Mouse (Mus musculus): Measurements from ENCODE around the gene Adap2.
"Not testable (repeated sequence)": the region's sequence is repeated elsewhere in the genome, so short reads cannot be mapped to it uniquely, and the experiment has no call there.

Adap2 gene

GRCm38 (mm10) chr11:80153857-80154495 is at the start of gene Adap2:
Gene Adap2 (plus strand): TSS chr11:80154105.
- peak; percentile 92 for DNase-seq (ENCODE audit: low read depth, low spot score)

GRCm38 (mm10) chr11:80104407-80104806 is 49.5 kb upstream of the Adap2 start:
- DNase-seq (ENCODE audit: low read depth, low spot score): no peak

GRCm38 (mm10) chr11:80116411-80116810 is 37.5 kb upstream of the Adap2 start:
- DNase-seq (ENCODE audit: low read depth, low spot score): no peak

- DNase-seq (ENCODE audit: low read depth, low spot score): peak; percentile 94
Measured at GRCm38 (mm10) chr11:80132050-80132449, 21.9 kb upstream of the Adap2 start.

- no peak for DNase-seq (ENCODE audit: low read depth, low spot score)
Measured at GRCm38 (mm10) chr11:80134744-80135143, 19.2 kb upstream of the Adap2 start.

- peak; percentile 88 for DNase-seq (ENCODE audit: low read depth, low spot score)
Measured at GRCm38 (mm10) chr11:80135954-80136683, 17.8 kb upstream of the Adap2 start.

- peak; percentile 58 for DNase-seq (ENCODE audit: low read depth, low spot score)
Measured at GRCm38 (mm10) chr11:80136786-80137185, 17.1 kb upstream of the Adap2 start.

GRCm38 (mm10) chr11:80137773-80138172 is 16.1 kb upstream of the Adap2 start:
- DNase-seq (ENCODE audit: low read depth, low spot score): peak; percentile 81

GRCm38 (mm10) chr11:80141825-80142521 is 11.9 kb upstream of the Adap2 start, which contains the start of gene Tefm:
Gene Tefm (minus strand): TSS chr11:80142175.
- DNase-seq (ENCODE audit: low read depth, low spot score): peak; percentile 96

- DNase-seq (ENCODE audit: low read depth, low spot score): peak; percentile 56
Measured at GRCm38 (mm10) chr11:80142872-80143271, 11.0 kb upstream of the Adap2 start.

GRCm38 (mm10) chr11:80145787-80146275 is 8.1 kb upstream of the Adap2 start:
- no peak for DNase-seq (ENCODE audit: low read depth, low spot score)

- peak; percentile 57 for DNase-seq (ENCODE audit: low read depth, low spot score)
Measured at GRCm38 (mm10) chr11:80147748-80148147, 6.2 kb upstream of the Adap2 start.

GRCm38 (mm10) chr11:80148313-80148712 is 5.6 kb upstream of the Adap2 start:
- DNase-seq (ENCODE audit: low read depth, low spot score): no peak

- DNase-seq (ENCODE audit: low read depth, low spot score): not testable (repeated sequence)
Measured at GRCm38 (mm10) chr11:80148974-80149373, 4.9 kb upstream of the Adap2 start.

- DNase-seq (ENCODE audit: low read depth, low spot score): no peak
Measured at GRCm38 (mm10) chr11:80149412-80150023, 4.4 kb upstream of the Adap2 start.

GRCm38 (mm10) chr11:80150566-80150965 is 3.3 kb upstream of the Adap2 start:
- no peak for DNase-seq (ENCODE audit: low read depth, low spot score)

GRCm38 (mm10) chr11:80151541-80151940 is 2.4 kb upstream of the Adap2 start:
- DNase-seq (ENCODE audit: low read depth, low spot score): no peak

- DNase-seq (ENCODE audit: low read depth, low spot score): no peak
Measured at GRCm38 (mm10) chr11:80152376-80152775, 1.5 kb upstream of the Adap2 start.

GRCm38 (mm10) chr11:80154501-80154900 is 596 bp downstream of the Adap2 start:
- no peak for DNase-seq (ENCODE audit: low read depth, low spot score)

- no peak for DNase-seq (ENCODE audit: low read depth, low spot score)
Measured at GRCm38 (mm10) chr11:80155541-80155940, 1.6 kb downstream of the Adap2 start.

- no peak for DNase-seq (ENCODE audit: low read depth, low spot score)
Measured at GRCm38 (mm10) chr11:80155961-80156360, 2.1 kb downstream of the Adap2 start.

GRCm38 (mm10) chr11:80156841-80157240 is 2.9 kb downstream of the Adap2 start:
- DNase-seq (ENCODE audit: low read depth, low spot score): no peak

All from R1 (cell line).